Mouse (Mus musculus): ENCODE data around the gene Tom1.

- TF ChIP-seq CTCF (IDR thresholded peaks at IDR 0.05; ENCODE audit: extremely low read depth, insufficient read depth, insufficient read length, insufficient replicate concordance) = no peak
- TF ChIP-seq POLR2A (IDR thresholded peaks at IDR 0.05; ENCODE audit: low read depth, low read length) = no peak
These were observed 53.6 kb downstream of the Tom1 start for GRCm38 (mm10) chr8:75087127-75087526.
